Mouse (Mus musculus) cortical plate, adult 2 months (tissue): ENCODE data around the gene Cnga1.

Source experiments
- CTCF ChIP-seq: fragments of 200-500 bp; IDR thresholded peaks from 2 replicates; pipeline ENCODE4 v1.5.1; 2011; ENCODE audit warnings: mild to moderate bottlenecking, control low read depth, low read length; ENCODE audit not compliant: insufficient read depth; ENCODE audit errors: extremely low read depth
- POLR2A ChIP-seq: fragments of 200-500 bp; IDR thresholded peaks from 2 replicates; pipeline ENCODE4 v1.6.1; 2011; ENCODE audit warnings: mild to moderate bottlenecking, low read length, control low read depth; ENCODE audit not compliant: insufficient read depth; ENCODE audit errors: extremely low read depth

GRCm38 (mm10) chr5:72636122-72636521, 8.0 kb downstream of the Cnga1 start:
- TF ChIP-seq CTCF (no peak), POLR2A (no peak)
